Mouse (Mus musculus) heart, embryonic 14.5 days (tissue): ENCODE measurements around the gene Grpel1. TPM values are rescaled to one million over a fixed set of nuclear protein-coding genes. Genes with fewer than 3 reads are reported as not detected.

Source experiments
- ATAC-seq: fragments of 200-750 bp; cut with Nextera tagmentation; 2 replicates; pipeline ENCODE4 v1.8.0; 2017; ENCODE audit warnings: low read depth, moderate TSS enrichment; ENCODE audit not compliant: insufficient number of reproducible peaks, insufficient read depth, low FRiP score
- H3K27ac ChIP-seq, 2 experiments: fragments of 200-500 bp in 1 of 2; fragments of 300-500 bp in 1 of 2; sonication (generic) in 1 of 2; replicated peaks in 1 of 2; 2 replicates each; pipeline ENCODE4 v1.5.1; 2012 to 2014; ENCODE audit warnings: low read depth in 2 of 2, low read length in 2 of 2, control low read depth in 1 of 2, mild to moderate bottlenecking in 1 of 2, mixed read lengths in 1 of 2; ENCODE audit not compliant: control insufficient read depth in 1 of 2, insufficient read depth in 1 of 2
- H3K27me3 ChIP-seq: fragments of 300-500 bp; sonication (generic); 2 replicates; pipeline ENCODE4 v1.6.1; 2014; ENCODE audit warnings: mild to moderate bottlenecking, low read length, control low read depth; ENCODE audit not compliant: control insufficient read depth, insufficient read depth
- H3K36me3 ChIP-seq: fragments of 300-500 bp; sonication (generic); 2 replicates; pipeline ENCODE4 v1.6.1; 2014; ENCODE audit warnings: mild to moderate bottlenecking, control low read depth, low read length, mixed read lengths; ENCODE audit not compliant: control insufficient read depth, insufficient read depth
- H3K4me1 ChIP-seq, 2 experiments: fragments of 200-500 bp in 1 of 2; fragments of 300-500 bp in 1 of 2; sonication (generic) in 1 of 2; 2 replicates each; pipeline ENCODE4 v1.6.1; 2012 to 2014; ENCODE audit warnings: low read length in 2 of 2, control low read depth in 1 of 2, mixed read lengths in 1 of 2; ENCODE audit not compliant: control insufficient read depth in 2 of 2, insufficient read depth in 2 of 2
- H3K4me2 ChIP-seq: fragments of 300-500 bp; sonication (generic); 2 replicates; pipeline ENCODE4 v1.6.1; 2014; ENCODE audit warnings: mild to moderate bottlenecking, low read length
- H3K4me3 ChIP-seq, 2 experiments: fragments of 200-500 bp in 1 of 2; fragments of 300-500 bp in 1 of 2; sonication (generic) in 1 of 2; 2 replicates each; pipeline ENCODE4 v1.5.1; 2012 to 2014; ENCODE audit warnings: low read length in 2 of 2, mild to moderate bottlenecking in 2 of 2, control low read depth in 1 of 2, low read depth in 1 of 2, moderate library complexity in 1 of 2; ENCODE audit not compliant: control insufficient read depth in 1 of 2, insufficient read depth in 1 of 2
- H3K9ac ChIP-seq: fragments of 300-500 bp; sonication (generic); 2 replicates; pipeline ENCODE4 v1.6.1; 2014; ENCODE audit warnings: mild to moderate bottlenecking, low read length
- H3K9me3 ChIP-seq: fragments of 300-500 bp; sonication (generic); 2 replicates; pipeline ENCODE4 v1.6.1; 2016; ENCODE audit warnings: low read length, control low read depth; ENCODE audit not compliant: control insufficient read depth
- WGBS: fragments of 180-500 bp; shearing (Covaris S2); extraction: QIAGEN DNeasy Blood & Tissue Kit; methylation state at CpG from one replicate; pipeline ENCODE4 v1.1.7; 2014; 5-methylcytosine and 5-hydroxymethylcytosine counted together
- polyA plus RNA-seq: library from polyadenylated mRNA; unstranded; fragments of >200 nt; fragmentation: Nextera tagmentation; extraction: Ambion mirVana; gene quantifications from 2 replicates; pipeline ENCODE4 v1.2.1, GENCODE M21; 2014

The Grpel1 gene
- polyA plus RNA-seq, 1 experiment from 2014 or later, result 62.4 TPM

DNA sequence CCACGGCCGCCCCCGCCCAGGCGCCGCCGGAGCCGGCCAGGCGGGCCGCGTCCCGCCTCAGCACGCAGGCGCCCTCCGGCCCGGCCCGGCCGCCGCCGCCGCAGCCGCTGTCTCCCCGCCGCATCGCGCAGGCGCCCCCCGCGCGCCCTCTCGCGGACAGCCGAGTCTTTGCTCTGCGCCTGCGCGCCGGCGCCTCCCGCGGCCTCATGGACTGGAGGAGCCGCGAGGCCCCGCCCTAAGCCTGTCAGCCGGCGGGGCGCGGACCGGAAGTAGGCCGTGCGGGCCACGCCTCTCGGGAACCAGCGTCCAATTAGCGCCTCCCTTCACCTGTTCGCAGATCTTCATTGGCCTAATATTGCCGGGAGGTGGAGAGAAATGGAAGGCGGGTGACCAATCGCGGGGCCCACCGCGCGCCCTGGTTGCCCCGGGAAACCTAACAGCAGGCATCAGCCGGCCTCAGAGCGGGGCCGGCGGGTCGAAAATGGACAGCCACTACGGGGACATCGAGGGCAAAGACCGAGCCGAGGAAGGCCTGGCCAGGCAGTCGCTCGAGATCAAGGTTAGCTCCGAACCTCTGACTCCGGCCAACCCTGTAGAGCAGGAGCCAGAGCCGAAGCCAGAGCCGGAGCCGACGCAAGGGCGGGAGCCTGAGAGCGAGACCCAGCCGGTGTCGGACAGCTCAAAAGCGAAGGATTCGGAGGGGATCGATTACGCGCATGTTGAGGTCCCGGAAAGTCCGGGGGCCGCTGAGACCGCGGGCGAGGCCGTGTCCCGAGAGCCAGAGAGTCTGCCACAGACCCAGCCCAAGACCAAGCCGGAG lies 19.6 kb downstream of the Grpel1 start, which contains the start of the genes Tada2b and Ccdc96:
TSS of gene Tada2b (minus strand) at position 115 of the 820 bp plus-strand sequence.
TSS of gene Ccdc96 (plus strand) at position 418 of the 820 bp plus-strand sequence.
- no peaks in the 10 kb centered on the region for H3K9me3 ChIP-seq
- ATAC-seq, result peak; percentile 98
- peak within 1 kb of the TSS; percentile 94 for H3K9ac ChIP-seq
- under 1% methylated on average over 93 of the region's 97 CpGs for WGBS
- peak within 1 kb of the TSS; percentile 56 to 74; a peak in 3 of 4 replicates for H3K27ac ChIP-seq
- H3K36me3 ChIP-seq, result peaks cover 4% of the 10 kb centered on the region; the same call in 1 of the 2 replicates
- H3K4me3 ChIP-seq, result peak within 1 kb of the TSS; percentile 93
- H3K27me3 ChIP-seq, result peaks cover 19% of the 10 kb centered on the region
- peak within 1 kb of the TSS; percentile 96 for H3K4me2 ChIP-seq
- H3K4me1 ChIP-seq, result peaks cover 11 to 32% of the 10 kb centered on the region in 2 experiments

- no peak overlapping the region for H3K27ac ChIP-seq
- 28% methylated on average over 19 of the region's 19 CpGs for WGBS
- peak overlapping the region; percentile 96 for H3K4me2 ChIP-seq
- peaks cover 19% of the 10 kb centered on the region for H3K27me3 ChIP-seq
- peaks cover 8 to 29% of the 10 kb centered on the region in 2 experiments for H3K4me1 ChIP-seq
- ATAC-seq, result no peak
- peak overlapping the region; percentile 58; the same call in 1 of the 2 replicates for H3K9ac ChIP-seq
- H3K4me3 ChIP-seq, result peak overlapping the region; percentile 50 to 93
- H3K9me3 ChIP-seq, result no peaks in the 10 kb centered on the region
- H3K36me3 ChIP-seq, result peaks cover 4% of the 10 kb centered on the region; the same call in 1 of the 2 replicates
Measured at GRCm38 (mm10) chr5:36485306-36485705, 20.5 kb downstream of the Grpel1 start.

DNA sequence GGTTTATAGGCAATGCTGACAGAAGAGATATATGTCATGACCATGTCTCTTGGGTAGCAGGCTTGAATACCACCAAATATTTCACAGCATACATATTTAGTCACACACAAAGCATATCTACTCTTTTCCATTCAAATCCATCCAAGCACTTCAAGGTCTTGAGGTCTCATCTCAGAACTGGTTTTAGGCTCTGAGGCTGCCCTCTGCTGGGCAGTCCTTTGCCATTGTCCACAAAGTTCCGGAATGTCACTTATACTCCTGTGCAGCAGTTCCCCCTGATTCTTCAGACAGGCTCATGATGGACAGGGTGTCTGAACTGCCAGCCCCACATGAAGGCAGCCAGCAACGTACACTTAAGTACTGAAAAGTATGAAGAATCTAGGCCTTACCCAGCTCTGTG lies 24.4 kb downstream of the Grpel1 start:
- 44% methylated on average over 2 of the region's 2 CpGs for whole genome bisulfite sequencing
- no peak overlapping the region for H3K9ac ChIP-seq
- no peak overlapping the region for H3K27ac ChIP-seq
- H3K9me3 ChIP-seq, result no peaks in the 10 kb centered on the region
- no peak for ATAC-seq
- peaks cover 8 to 10% of the 10 kb centered on the region in 2 experiments for H3K4me1 ChIP-seq
- H3K36me3 ChIP-seq, result peaks cover 33% of the 10 kb centered on the region
- no peak overlapping the region for H3K4me3 ChIP-seq
- H3K4me2 ChIP-seq, result no peak overlapping the region
- peaks cover 19% of the 10 kb centered on the region for H3K27me3 ChIP-seq

GRCm38 (mm10) chr5:36493919-36494318 lies 29.1 kb downstream of the Grpel1 start:
- peaks cover 66% of the 10 kb centered on the region for H3K36me3 ChIP-seq
- ATAC-seq, result no peak
- no peaks in the 10 kb centered on the region for H3K27me3 ChIP-seq
- H3K4me1 ChIP-seq, result no peaks in the 10 kb centered on the region
- no peaks in the 10 kb centered on the region for H3K9me3 ChIP-seq
- no peak overlapping the region for H3K9ac ChIP-seq
- H3K4me2 ChIP-seq, result no peak overlapping the region
- H3K27ac ChIP-seq, result no peak overlapping the region
- 93% methylated on average over 6 of the region's 6 CpGs for WGBS
- no peak overlapping the region for H3K4me3 ChIP-seq

- H3K4me3 ChIP-seq, result no peak overlapping the region
- H3K27me3 ChIP-seq, result no peaks in the 10 kb centered on the region
- H3K9ac ChIP-seq, result no peak overlapping the region
- no peak overlapping the region for H3K4me2 ChIP-seq
- no peaks in the 10 kb centered on the region for H3K4me1 ChIP-seq
- ATAC-seq, result no peak
- no peak overlapping the region for H3K27ac ChIP-seq
- H3K36me3 ChIP-seq, result peaks cover 70% of the 10 kb centered on the region
- WGBS, result 95% methylated on average over 9 of the region's 9 CpGs
- no peaks in the 10 kb centered on the region for H3K9me3 ChIP-seq
Measured at GRCm38 (mm10) chr5:36494709-36495108, 29.9 kb downstream of the Grpel1 start.

- no peaks in the 10 kb centered on the region for H3K4me1 ChIP-seq
- 86% methylated on average over 7 of the region's 7 CpGs for WGBS
- no peak overlapping the region for H3K4me3 ChIP-seq
- no peak overlapping the region for H3K4me2 ChIP-seq
- ATAC-seq, result no peak
- no peak overlapping the region for H3K9ac ChIP-seq
- peaks cover 93% of the 10 kb centered on the region for H3K36me3 ChIP-seq
- H3K27ac ChIP-seq, result no peak overlapping the region
- H3K27me3 ChIP-seq, result no peaks in the 10 kb centered on the region
- H3K9me3 ChIP-seq, result no peaks in the 10 kb centered on the region
Measured at GRCm38 (mm10) chr5:36505235-36505634, 40.4 kb downstream of the Grpel1 start.

- WGBS, result 74% methylated on average over 5 of the region's 5 CpGs
Measured at GRCm38 (mm10) chr5:36505643-36506042, 40.8 kb downstream of the Grpel1 start.

More at GRCm38 (mm10) chr5:36505643-36506042, 40.8 kb downstream of the Grpel1 start:
- Histone ChIP-seq H3K36me3 (peaks cover 96% of the 10 kb centered on the region), H3K9ac (no peak overlapping the region), H3K9me3 (no peaks in the 10 kb centered on the region), H3K27me3 (no peaks in the 10 kb centered on the region), H3K4me3 (no peak overlapping the region), H3K4me2 (no peak overlapping the region), H3K27ac (no peak overlapping the region), H3K4me1 (no peaks in the 10 kb centered on the region)
- ATAC-seq, result no peak
